Mouse (Mus musculus) cerebellum, postnatal 14 days (tissue): ENCODE results near the gene Atp5s.

Experiments used
- DNase-seq, 2 experiments: peaks; one replicate each; pipeline ENCODE4 v3.0.0; 2021; ENCODE audit warnings: mixed read lengths in 2 of 2

Gene Atp5s

DNA sequence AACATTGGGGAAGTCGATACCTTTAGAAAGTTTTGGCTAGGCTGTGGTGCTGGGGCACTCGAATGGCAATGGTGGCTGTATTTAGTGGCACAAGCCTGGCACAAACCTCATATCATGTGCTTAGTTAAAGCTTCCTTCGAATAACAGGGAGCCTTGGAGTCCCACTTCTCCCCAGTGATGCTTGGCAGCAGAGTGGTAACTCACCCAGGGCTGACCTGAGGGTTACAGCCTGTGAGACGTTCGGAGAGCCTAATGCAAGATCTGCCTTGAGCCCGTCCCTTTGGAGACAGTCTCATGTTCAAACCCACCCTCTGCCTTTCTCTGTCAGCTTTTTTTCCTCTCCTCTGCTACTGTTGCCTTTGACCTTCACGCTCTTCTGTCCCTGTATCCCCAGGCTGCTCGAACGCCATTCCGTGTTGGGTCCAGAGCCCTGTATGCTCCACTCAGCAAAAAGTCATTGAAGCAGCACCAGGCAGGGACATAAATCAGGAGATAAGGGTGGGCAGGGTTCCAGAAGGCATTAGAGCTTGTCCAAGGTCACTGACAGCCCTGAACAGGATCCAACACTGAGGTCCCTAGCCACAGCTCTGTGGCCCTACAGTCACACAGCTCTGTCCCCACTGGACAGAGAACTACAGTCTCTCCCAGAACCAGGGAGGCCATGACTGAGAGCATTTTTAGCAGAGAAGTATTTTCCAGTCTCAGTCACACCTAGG is 57.3 kb downstream of the Atp5s start:
- no peak for DNase-seq

DNA sequence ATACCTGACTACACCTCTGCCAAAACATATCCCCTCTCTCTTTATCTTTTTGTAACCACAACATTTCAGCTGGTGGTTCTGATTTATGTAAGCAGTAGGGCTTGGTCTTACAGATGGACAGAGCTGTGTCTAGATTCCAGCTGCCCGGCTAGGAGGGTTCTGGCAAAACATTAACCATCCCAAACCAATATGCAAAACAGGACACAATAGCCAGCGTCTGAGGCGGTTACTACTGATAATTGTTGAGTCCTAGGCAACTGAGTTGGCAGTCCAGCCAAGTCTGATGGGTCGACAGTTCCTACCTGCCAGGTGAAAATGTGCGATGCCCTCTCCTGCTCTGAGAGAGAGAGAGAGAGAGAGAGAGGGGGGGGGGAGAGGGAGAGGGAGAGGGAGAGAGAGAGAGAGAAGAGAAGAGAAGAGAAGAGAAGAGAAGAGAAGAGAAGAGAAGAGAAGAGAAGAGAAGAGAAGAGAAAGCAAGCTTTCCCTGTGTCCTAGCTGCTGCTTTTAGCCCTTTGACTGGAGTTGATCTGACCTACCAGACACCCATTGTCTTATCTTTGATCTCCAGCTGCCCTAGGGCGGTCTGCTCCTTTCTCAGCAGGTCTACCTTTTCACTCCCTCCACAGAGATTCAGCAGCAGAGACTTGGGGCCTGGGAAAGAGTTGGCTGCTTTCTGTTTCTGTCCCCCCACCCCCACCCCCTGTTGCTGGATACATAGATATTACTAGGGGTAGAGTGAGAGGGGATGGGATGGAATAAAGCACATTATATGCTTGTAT is 58.7 kb downstream of the Atp5s start:
- no peak for DNase-seq

DNA sequence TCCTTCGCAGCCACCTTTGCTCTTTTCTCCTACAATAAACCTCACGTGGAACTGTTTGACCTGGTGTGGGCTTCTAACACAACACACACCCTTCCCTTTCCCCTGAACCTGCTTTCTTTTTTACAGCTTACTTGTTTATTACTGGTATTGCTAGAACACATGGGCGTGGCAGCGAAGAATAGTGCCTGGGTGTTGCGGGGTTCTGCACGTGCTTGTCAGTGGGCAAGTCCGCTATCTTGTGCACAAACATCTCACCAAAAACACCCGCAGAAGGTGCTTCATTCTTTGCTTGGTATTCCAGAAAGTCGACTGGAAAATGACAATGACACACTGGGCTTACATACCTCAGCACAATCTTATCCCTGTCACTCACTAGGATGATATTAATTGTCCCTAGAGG is 60.7 kb downstream of the Atp5s start:
- no peak for DNase-seq

DNA sequence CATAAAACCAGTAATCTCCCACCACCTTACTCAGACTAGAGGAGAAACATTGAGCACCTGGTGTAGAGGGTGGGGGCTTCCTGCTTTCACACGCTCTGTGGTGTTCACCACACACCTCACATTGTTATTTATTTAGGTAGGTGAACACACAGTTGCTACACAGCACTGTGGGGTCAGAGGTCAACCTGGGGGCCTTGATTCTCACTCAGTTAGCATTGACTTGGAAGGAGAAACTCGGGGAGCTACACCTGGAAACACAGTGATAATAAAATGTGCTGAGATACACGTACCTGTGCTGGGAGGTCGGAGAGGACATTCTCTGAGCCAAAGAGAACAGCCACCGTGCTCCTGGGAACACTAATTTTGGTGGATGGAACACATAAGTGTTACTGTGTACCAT is 63.6 kb downstream of the Atp5s start:
- no peak for DNase-seq

DNA sequence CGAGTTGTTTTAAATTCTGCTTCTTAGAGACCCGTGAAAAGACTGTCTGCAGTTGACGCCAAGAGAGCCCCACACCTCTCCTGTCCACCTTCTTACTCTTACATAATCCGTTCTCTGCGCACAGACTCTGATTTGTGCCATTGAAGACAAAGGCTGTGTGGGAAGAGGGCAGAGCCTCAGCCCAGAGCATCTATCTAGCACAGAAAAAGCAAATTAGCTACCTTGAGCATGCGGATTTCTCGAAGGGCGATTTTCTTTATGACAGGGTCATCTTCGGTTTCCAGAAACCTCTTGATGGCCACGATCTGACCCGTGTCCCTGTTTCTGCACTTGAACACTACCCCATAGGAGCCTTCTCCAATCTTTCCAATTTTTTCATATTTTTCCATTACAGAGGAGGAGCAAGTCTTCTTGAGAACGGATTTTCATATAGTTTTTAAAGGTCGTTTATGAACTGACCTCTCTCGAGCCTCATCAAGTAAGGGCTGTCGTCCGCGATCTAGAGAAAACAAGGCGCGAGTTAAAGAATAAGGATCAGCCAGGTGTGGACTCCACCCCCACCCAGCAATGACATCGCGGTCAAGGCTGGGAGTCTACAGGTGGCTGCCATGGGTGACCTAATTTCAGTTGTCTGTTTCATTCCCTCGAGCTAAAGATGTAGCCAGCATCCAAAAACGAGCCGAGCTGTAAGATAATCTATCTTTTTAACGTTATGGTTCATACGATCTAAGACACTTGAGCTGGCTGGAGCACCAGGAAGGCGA is 65.2 kb downstream of the Atp5s start:
- DNase-seq: peak; percentile 57 to 60

DNA sequence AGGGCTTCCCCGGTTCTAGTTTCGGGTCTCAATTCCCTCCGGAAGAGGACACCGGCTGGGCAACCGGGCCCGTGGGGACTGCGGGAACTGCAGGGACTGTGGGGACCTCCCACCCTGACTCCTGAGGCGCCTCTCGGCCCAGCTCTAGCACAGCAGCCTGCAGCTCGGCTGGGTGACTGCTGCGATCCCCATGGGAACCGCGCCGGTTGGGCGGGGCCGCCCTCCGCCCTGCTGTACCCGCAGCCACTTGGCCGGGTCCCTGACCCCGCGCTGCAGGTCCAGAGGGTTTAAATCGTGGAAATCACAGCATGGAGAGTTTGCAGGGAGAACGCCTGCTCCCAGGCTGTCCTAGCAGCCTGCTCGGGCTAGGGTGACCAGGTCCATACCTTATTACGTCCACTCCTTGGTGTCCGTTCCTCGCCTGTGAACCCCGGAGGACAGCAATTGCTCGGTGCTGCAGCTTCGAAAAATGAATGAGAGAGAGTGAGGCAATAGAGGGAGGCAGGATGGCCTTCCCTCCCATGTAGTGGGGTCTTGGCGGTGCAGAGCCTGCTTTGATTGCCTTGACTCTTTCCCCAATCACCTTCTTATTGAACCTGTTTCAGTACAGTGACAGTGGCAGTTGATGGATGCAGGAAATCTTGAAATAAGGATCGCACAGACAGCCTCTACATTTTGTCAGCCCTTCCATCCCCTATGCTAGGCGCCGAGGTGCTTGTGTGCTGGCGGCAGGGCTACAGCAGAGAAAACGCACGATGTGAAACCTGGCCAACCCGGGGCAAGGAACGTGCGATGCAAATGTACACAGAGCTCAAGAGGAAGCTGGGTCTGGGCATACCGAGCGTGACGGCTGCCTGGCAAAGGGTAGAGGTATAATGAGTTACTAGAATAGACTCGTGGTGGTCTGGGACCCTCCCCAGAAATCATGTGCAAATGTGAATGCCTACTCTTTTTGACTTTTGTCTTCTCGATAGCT is 66.1 kb downstream of the Atp5s start, which contains the start of gene Cdkl1:
Cdkl1 (minus strand) TSS at position 738 of the 976 bp plus-strand sequence.
- peak; percentile 72 to 73 for DNase-seq
